Mouse (Mus musculus) mouse embryonic stem cell (cell line): ENCODE results near the gene Sdk2.

ENCODE experiments used
- in situ Hi-C, 2 experiments: fragments of 300-500 bp; cut with MboI; formaldehyde crosslinking; loops; 1 replicate in 1 of 2; 3 replicates in 1 of 2; pipeline ENCODE4 v1.14.3; 2019 to 2020; ENCODE audit warnings: low sequenced_read_pairs in 2 of 2, low pct_unique_long_range_greater_than_20kb in 1 of 2, mixed read lengths in 1 of 2; ENCODE audit not compliant: unreplicated experiment in 1 of 2

The Sdk2 gene

GRCm38 (mm10) chr11:114004651-114005050 lies 62.2 kb downstream of the Sdk2 start:
- in situ Hi-C loops: no loop called here

- in situ Hi-C loops: no loop called here
Measured at GRCm38 (mm10) chr11:114003195-114003594, 63.7 kb downstream of the Sdk2 start.

GRCm38 (mm10) chr11:114000051-114000450 lies 66.8 kb downstream of the Sdk2 start:
- in situ Hi-C loops: no loop called here

- in situ Hi-C loops: no loop called here
Measured at GRCm38 (mm10) chr11:113998702-113999101, 68.1 kb downstream of the Sdk2 start.

GRCm38 (mm10) chr11:113993921-113994320 lies 72.9 kb downstream of the Sdk2 start:
- in situ Hi-C loops: no loop called here

GRCm38 (mm10) chr11:113992894-113993293 lies 74.0 kb downstream of the Sdk2 start:
- in situ Hi-C loops: no loop called here

- in situ Hi-C loops: no loop called here
Measured at GRCm38 (mm10) chr11:113991886-113992285, 75.0 kb downstream of the Sdk2 start.

GRCm38 (mm10) chr11:113990466-113990865 lies 76.4 kb downstream of the Sdk2 start:
- in situ Hi-C loops: no loop called here

GRCm38 (mm10) chr11:113990065-113990464 lies 76.8 kb downstream of the Sdk2 start:
- in situ Hi-C loops: no loop called here

- in situ Hi-C loops: no loop called here
Measured at GRCm38 (mm10) chr11:113985826-113986416, 80.9 kb downstream of the Sdk2 start.

- in situ Hi-C loops: no loop called here
Measured at GRCm38 (mm10) chr11:113981732-113982503, 84.9 kb downstream of the Sdk2 start.

GRCm38 (mm10) chr11:113981088-113981487 lies 85.8 kb downstream of the Sdk2 start:
- in situ Hi-C loops: no loop called here

GRCm38 (mm10) chr11:113978318-113978717 lies 88.5 kb downstream of the Sdk2 start:
- in situ Hi-C loops: no loop called here

GRCm38 (mm10) chr11:113975667-113975970 lies 91.2 kb downstream of the Sdk2 start:
- in situ Hi-C loops: no loop called here

GRCm38 (mm10) chr11:113974876-113975666 lies 91.8 kb downstream of the Sdk2 start:
- in situ Hi-C loops: no loop called here

GRCm38 (mm10) chr11:113972517-113972872 lies 94.4 kb downstream of the Sdk2 start:
- in situ Hi-C loops: no loop called here

- in situ Hi-C loops: no loop called here
Measured at GRCm38 (mm10) chr11:113971609-113972516, 95.0 kb downstream of the Sdk2 start.

- in situ Hi-C loops: no loop called here
Measured at GRCm38 (mm10) chr11:113970026-113970425, 96.8 kb downstream of the Sdk2 start.

GRCm38 (mm10) chr11:113965214-113965613 lies 101.6 kb downstream of the Sdk2 start:
- in situ Hi-C loops: no loop called here
